Mouse (Mus musculus): ENCODE data around the gene Uimc1. TPM values are rescaled to one million over a fixed set of nuclear protein-coding genes. Genes with fewer than 3 reads are reported as not detected.

Gene Uimc1
- polyA plus RNA-seq, 1 experiment, result 12.3 TPM

GRCm38 (mm10) chr13:55020051-55020450 is 80.0 kb downstream of the Uimc1 start:
- H3ac ChIP-seq (ENCODE audit: control insufficient read depth, insufficient read length), result no peak overlapping the region
- H3K79me2 ChIP-seq (ENCODE audit: control insufficient read depth, insufficient read depth), result no peaks in the 10 kb centered on the region
- no peaks in the 10 kb centered on the region for H3K36me3 ChIP-seq (ENCODE audit: control insufficient read depth, insufficient read depth)
- H3K4me3 ChIP-seq, result no peak overlapping the region
- H3K27me3 ChIP-seq (ENCODE audit: control insufficient read depth, insufficient read depth, insufficient read length), result peaks cover 8% of the 10 kb centered on the region
- TF ChIP-seq CEBPB (IDR thresholded peaks at IDR 0.05; ENCODE audit: insufficient read depth, poor library complexity, severe bottlenecking), result no peak
- no peak for TF ChIP-seq MYOG (IDR thresholded peaks at IDR 0.05; ENCODE audit: control insufficient read depth in 1 of 3, insufficient read depth in 1 of 3, insufficient read length in 2 of 3, low read depth in 2 of 3)
- TF ChIP-seq MAX (IDR thresholded peaks at IDR 0.05; ENCODE audit: low read depth), result no peak
- TF ChIP-seq REST (IDR thresholded peaks at IDR 0.05; ENCODE audit: insufficient read depth, insufficient read length), result no peak
- no peak for TF ChIP-seq POLR2A (IDR thresholded peaks at IDR 0.05; ENCODE audit: insufficient read length, low read depth)
- TF ChIP-seq POLR2AphosphoS2 (IDR thresholded peaks at IDR 0.05; ENCODE audit: insufficient read length, low read depth), result no peak
- no peak for TF ChIP-seq TCF12 (IDR thresholded peaks at IDR 0.05; ENCODE audit: insufficient read depth, poor library complexity, severe bottlenecking)
- TF ChIP-seq USF1 (IDR thresholded peaks at IDR 0.05; ENCODE audit: low read depth), result no peak
- no peak for TF ChIP-seq E2F4 (IDR thresholded peaks at IDR 0.05; ENCODE audit: insufficient read depth)
- TF ChIP-seq SRF (IDR thresholded peaks at IDR 0.05; ENCODE audit: control insufficient read depth, insufficient read length, low read depth), result no peak
- no peak for TF ChIP-seq TCF3 (IDR thresholded peaks at IDR 0.05; ENCODE audit: insufficient read length, low read depth)
- no peak for TF ChIP-seq MYOD1 (IDR thresholded peaks at IDR 0.05; ENCODE audit: control insufficient read depth in 1 of 3, insufficient read length in 2 of 3, low read depth in 2 of 3)
- no peak overlapping the region for H3K4me2 ChIP-seq (ENCODE audit: low read depth)

GRCm38 (mm10) chr13:55019181-55019580 is 80.9 kb downstream of the Uimc1 start:
- Histone ChIP-seq H3K27me3 (ENCODE audit: control insufficient read depth, insufficient read depth, insufficient read length) (peaks cover 14% of the 10 kb centered on the region), H3K36me3 (ENCODE audit: control insufficient read depth, insufficient read depth) (no peaks in the 10 kb centered on the region), H3ac (ENCODE audit: control insufficient read depth, insufficient read length) (no peak overlapping the region), H3K4me2 (ENCODE audit: low read depth) (no peak overlapping the region), H3K4me3 (no peak overlapping the region), H3K79me2 (ENCODE audit: control insufficient read depth, insufficient read depth) (no peaks in the 10 kb centered on the region)
- TF ChIP-seq REST (IDR thresholded peaks at IDR 0.05; ENCODE audit: insufficient read depth, insufficient read length), result no peak
- TF ChIP-seq MYOG (IDR thresholded peaks at IDR 0.05; ENCODE audit: control insufficient read depth in 1 of 3, insufficient read depth in 1 of 3, insufficient read length in 2 of 3, low read depth in 2 of 3), result no peak
- TF ChIP-seq MAX (IDR thresholded peaks at IDR 0.05; ENCODE audit: low read depth), result no peak
- no peak for TF ChIP-seq E2F4 (IDR thresholded peaks at IDR 0.05; ENCODE audit: insufficient read depth)
- no peak for TF ChIP-seq CEBPB (IDR thresholded peaks at IDR 0.05; ENCODE audit: insufficient read depth, poor library complexity, severe bottlenecking)
- TF ChIP-seq TCF3 (IDR thresholded peaks at IDR 0.05; ENCODE audit: insufficient read length, low read depth), result no peak

GRCm38 (mm10) chr13:55018700-55019099 is 81.4 kb downstream of the Uimc1 start:
- H3ac ChIP-seq (ENCODE audit: control insufficient read depth, insufficient read length), result no peak overlapping the region
- H3K79me2 ChIP-seq (ENCODE audit: control insufficient read depth, insufficient read depth), result no peaks in the 10 kb centered on the region
- no peaks in the 10 kb centered on the region for H3K36me3 ChIP-seq (ENCODE audit: control insufficient read depth, insufficient read depth)
- H3K27me3 ChIP-seq (ENCODE audit: control insufficient read depth, insufficient read depth, insufficient read length), result peaks cover 14% of the 10 kb centered on the region
- H3K4me3 ChIP-seq, result no peak overlapping the region
- no peak overlapping the region for H3K4me2 ChIP-seq (ENCODE audit: low read depth)
- TF ChIP-seq MYOG (IDR thresholded peaks at IDR 0.05; ENCODE audit: control insufficient read depth in 1 of 3, insufficient read depth in 1 of 3, insufficient read length in 2 of 3, low read depth in 2 of 3), result no peak
- TF ChIP-seq POLR2AphosphoS2 (IDR thresholded peaks at IDR 0.05; ENCODE audit: insufficient read length, low read depth), result no peak
- no peak for TF ChIP-seq MAX (IDR thresholded peaks at IDR 0.05; ENCODE audit: low read depth)
- TF ChIP-seq E2F4 (IDR thresholded peaks at IDR 0.05; ENCODE audit: insufficient read depth), result no peak
- TF ChIP-seq POLR2A (IDR thresholded peaks at IDR 0.05; ENCODE audit: insufficient read length, low read depth), result no peak
- TF ChIP-seq CEBPB (IDR thresholded peaks at IDR 0.05; ENCODE audit: insufficient read depth, poor library complexity, severe bottlenecking), result no peak
- no peak for TF ChIP-seq TCF12 (IDR thresholded peaks at IDR 0.05; ENCODE audit: insufficient read depth, poor library complexity, severe bottlenecking)
- no peak for TF ChIP-seq REST (IDR thresholded peaks at IDR 0.05; ENCODE audit: insufficient read depth, insufficient read length)
- no peak for TF ChIP-seq TCF3 (IDR thresholded peaks at IDR 0.05; ENCODE audit: insufficient read length, low read depth)
- no peak for TF ChIP-seq SRF (IDR thresholded peaks at IDR 0.05; ENCODE audit: control insufficient read depth, insufficient read length, low read depth)

DNA sequence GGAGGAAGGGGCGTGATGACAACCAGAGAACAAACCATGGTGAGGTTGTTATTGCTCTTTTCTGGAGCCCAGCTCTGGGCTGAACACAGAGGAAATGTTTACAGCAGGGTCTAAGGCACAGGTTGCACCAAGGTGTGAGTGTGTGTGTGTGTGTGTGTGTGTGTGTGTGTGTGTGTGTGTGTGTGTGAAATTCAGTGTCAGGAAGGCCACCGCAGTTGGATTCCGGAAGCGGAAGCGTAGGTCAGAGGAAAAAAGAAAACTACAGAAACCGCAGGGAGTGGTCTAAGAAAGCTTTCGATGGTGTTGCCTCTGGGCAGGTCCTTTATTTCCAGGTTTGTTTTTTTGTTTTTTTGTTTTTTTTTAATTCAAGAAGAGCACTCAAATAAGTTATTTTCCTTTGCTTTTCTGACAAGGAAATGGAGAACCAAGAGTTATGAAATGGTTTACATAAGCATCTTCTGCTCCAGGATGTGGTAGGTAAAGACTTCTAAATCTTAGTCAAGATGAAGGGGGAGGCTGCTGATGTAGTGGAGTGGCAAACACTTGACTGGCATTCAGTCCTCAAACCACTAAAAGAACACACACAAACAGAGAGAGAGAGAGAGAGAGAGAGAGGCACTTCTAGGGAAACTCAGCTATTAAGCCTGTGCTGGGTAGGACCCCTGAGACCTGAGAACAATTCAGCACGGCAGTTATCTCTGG is 82.1 kb downstream of the Uimc1 start:
- Histone ChIP-seq H3K36me3 (ENCODE audit: control insufficient read depth, insufficient read depth) (no peaks in the 10 kb centered on the region), H3ac (ENCODE audit: control insufficient read depth, insufficient read length) (no peak overlapping the region), H3K79me2 (ENCODE audit: control insufficient read depth, insufficient read depth) (no peaks in the 10 kb centered on the region), H3K27me3 (ENCODE audit: control insufficient read depth, insufficient read depth, insufficient read length) (peaks cover 19% of the 10 kb centered on the region), H3K4me2 (ENCODE audit: low read depth) (no peak overlapping the region), H3K4me3 (no peak overlapping the region)
- TF ChIP-seq TCF3 (IDR thresholded peaks at IDR 0.05; ENCODE audit: insufficient read length, low read depth) (no peak), POLR2AphosphoS2 (IDR thresholded peaks at IDR 0.05; ENCODE audit: insufficient read length, low read depth) (no peak), POLR2A (IDR thresholded peaks at IDR 0.05; ENCODE audit: insufficient read length, low read depth) (no peak), REST (IDR thresholded peaks at IDR 0.05; ENCODE audit: insufficient read depth, insufficient read length) (no peak), E2F4 (IDR thresholded peaks at IDR 0.05; ENCODE audit: insufficient read depth) (no peak), USF1 (IDR thresholded peaks at IDR 0.05; ENCODE audit: low read depth) (no peak), MYOG (IDR thresholded peaks at IDR 0.05; ENCODE audit: control insufficient read depth in 1 of 3, insufficient read depth in 1 of 3, insufficient read length in 2 of 3, low read depth in 2 of 3) (no peak), CEBPB (IDR thresholded peaks at IDR 0.05; ENCODE audit: insufficient read depth, poor library complexity, severe bottlenecking) (no peak), SRF (IDR thresholded peaks at IDR 0.05; ENCODE audit: control insufficient read depth, insufficient read length, low read depth) (no peak), MYOD1 (IDR thresholded peaks at IDR 0.05; ENCODE audit: control insufficient read depth in 1 of 3, insufficient read length in 2 of 3, low read depth in 2 of 3) (no peak), MAX (IDR thresholded peaks at IDR 0.05; ENCODE audit: low read depth) (no peak), TCF12 (IDR thresholded peaks at IDR 0.05; ENCODE audit: insufficient read depth, poor library complexity, severe bottlenecking) (no peak)
